Mouse (Mus musculus) limb, embryonic 14.5 days (tissue): ENCODE measurements around the gene Gm44503. TPM values are rescaled to one million over a fixed set of nuclear protein-coding genes. Genes with fewer than 3 reads are reported as not detected.

Experiments used
- ATAC-seq: fragments of 200-750 bp; cut with Nextera tagmentation; 2 replicates; pipeline ENCODE4 v1.8.0; 2017; ENCODE audit warnings: low read depth, moderate number of reproducible peaks, moderate TSS enrichment; ENCODE audit not compliant: low FRiP score
- DNase-seq: peaks from one replicate; pipeline ENCODE4 v3.0.0-alpha.2; 2015; ENCODE audit warnings: low spot score
- H3K27ac ChIP-seq: fragments of 300-500 bp; sonication (generic); replicated peaks from 2 replicates; pipeline ENCODE4 v1.5.1; 2014; ENCODE audit warnings: low read depth, mild to moderate bottlenecking, low read length, moderate library complexity, mixed read lengths
- H3K27me3 ChIP-seq: fragments of 300-500 bp; sonication (generic); 2 replicates; pipeline ENCODE4 v1.6.1; 2014; ENCODE audit warnings: low read length, mixed read lengths; ENCODE audit not compliant: control insufficient read depth, insufficient read depth
- H3K36me3 ChIP-seq: fragments of 300-500 bp; sonication (generic); 2 replicates; pipeline ENCODE4 v1.6.1; 2014; ENCODE audit warnings: mild to moderate bottlenecking, low read length, moderate library complexity, mixed read lengths; ENCODE audit not compliant: control insufficient read depth, insufficient read depth
- H3K4me1 ChIP-seq: fragments of 300-500 bp; sonication (generic); 2 replicates; pipeline ENCODE4 v1.6.1; 2014; ENCODE audit warnings: antibody characterized with exemption, low read length, mixed read lengths; ENCODE audit not compliant: control insufficient read depth, insufficient read depth
- H3K4me2 ChIP-seq: fragments of 300-500 bp; sonication (generic); replicated peaks from 2 replicates; pipeline ENCODE4 v1.6.1; 2014; ENCODE audit warnings: low read depth, mild to moderate bottlenecking, low read length, moderate library complexity; ENCODE audit not compliant: severe bottlenecking
- H3K4me3 ChIP-seq: fragments of 300-500 bp; sonication (generic); replicated peaks from 2 replicates; pipeline ENCODE4 v1.5.1; 2014; ENCODE audit warnings: low read length
- H3K9ac ChIP-seq: fragments of 300-500 bp; sonication (generic); 2 replicates; pipeline ENCODE4 v1.6.1; 2014; ENCODE audit warnings: mild to moderate bottlenecking, low read depth, low read length, moderate library complexity; ENCODE audit not compliant: severe bottlenecking
- H3K9me3 ChIP-seq: fragments of 300-500 bp; sonication (generic); 2 replicates; pipeline ENCODE4 v1.6.1; 2016; ENCODE audit warnings: low read length; ENCODE audit not compliant: control insufficient read depth
- POLR2A ChIP-seq: fragments of 200-500 bp; IDR thresholded peaks from 2 replicates; pipeline ENCODE4 v1.8.0; 2012; ENCODE audit warnings: inconsistent platforms, mild to moderate bottlenecking, moderate library complexity, borderline replicate concordance; ENCODE audit not compliant: insufficient read depth, insufficient read length; ENCODE audit errors: extremely low read depth
- WGBS: fragments of 180-500 bp; shearing (Covaris S2); extraction: QIAGEN DNeasy Blood & Tissue Kit; methylation state at CpG from one replicate; pipeline ENCODE4 v1.1.7; 2014; 5-methylcytosine and 5-hydroxymethylcytosine counted together
- polyA plus RNA-seq, 2 experiments: library from polyadenylated mRNA; depleted of rRNA in 1 of 2; stranded (reverse) in 1 of 2; unstranded in 1 of 2; fragments of >200 nt; fragmentation: Nextera tagmentation in 1 of 2; extraction: Ambion mirVana in 1 of 2; gene quantifications; 2 replicates each; pipeline versions ENCODE4 v1.2.1 to v1.2.3; 2012 to 2014

Gene Gm44503
- polyA plus RNA-seq, 2 experiments = not detected

- no peak for ATAC-seq
- Histone ChIP-seq H3K9me3 (no peaks in the 10 kb centered on the region), H3K36me3 (peaks cover 48% of the 10 kb centered on the region), H3K4me2 (no peak overlapping the region), H3K27me3 (no peaks in the 10 kb centered on the region), H3K4me1 (no peaks in the 10 kb centered on the region), H3K9ac (no peak overlapping the region), H3K27ac (no peak overlapping the region), H3K4me3 (no peak overlapping the region)
- no peak for DNase-seq
- WGBS = 96% methylated on average over 1 of the region's 1 CpGs
- no peak for TF ChIP-seq POLR2A
Measured at GRCm38 (mm10) chr9:73030443-73030842, 71.8 kb downstream of the Gm44503 start.

- no peak for ATAC-seq
- Histone ChIP-seq H3K27me3 (no peaks in the 10 kb centered on the region), H3K4me3 (no peak overlapping the region), H3K4me1 (no peaks in the 10 kb centered on the region), H3K36me3 (peaks cover 55% of the 10 kb centered on the region), H3K4me2 (no peak overlapping the region), H3K9me3 (no peaks in the 10 kb centered on the region), H3K27ac (no peak overlapping the region), H3K9ac (no peak overlapping the region)
- no peak for DNase-seq
- WGBS = 82% methylated on average over 4 of the region's 4 CpGs
- TF ChIP-seq POLR2A = no peak
Measured at GRCm38 (mm10) chr9:73031421-73031820, 72.8 kb downstream of the Gm44503 start.

GRCm38 (mm10) chr9:73033406-73033805, 74.8 kb downstream of the Gm44503 start:
- H3K9ac ChIP-seq = no peak overlapping the region
- H3K27ac ChIP-seq = no peak overlapping the region
- DNase-seq (no peak), ATAC-seq (no peak)
- H3K4me2 ChIP-seq = no peak overlapping the region
- H3K4me3 ChIP-seq = no peak overlapping the region
- WGBS = 100% methylated on average over 1 of the region's 1 CpGs
- no peak for TF ChIP-seq POLR2A
- H3K36me3 ChIP-seq = peaks cover 55% of the 10 kb centered on the region
- no peaks in the 10 kb centered on the region for H3K27me3 ChIP-seq
- H3K9me3 ChIP-seq = no peaks in the 10 kb centered on the region
- H3K4me1 ChIP-seq = peaks cover 1% of the 10 kb centered on the region; the same call in 1 of the 2 replicates

- peaks cover 15% of the 10 kb centered on the region for H3K4me1 ChIP-seq
- H3K36me3 ChIP-seq = peaks cover 10% of the 10 kb centered on the region
- WGBS = under 1% methylated on average over 49 of the region's 49 CpGs
Measured at GRCm38 (mm10) chr9:73039222-73039945, 80.7 kb downstream of the Gm44503 start.

GRCm38 (mm10) chr9:73040080-73040479, 81.4 kb downstream of the Gm44503 start, which contains the start of gene Pigb:
Pigb (minus strand) TSS chr9:73040378.
- 29% methylated on average over 6 of the region's 6 CpGs for WGBS
- peak within 1 kb of the TSS; percentile 72 for H3K27ac ChIP-seq
- peak within 1 kb of the TSS; percentile 78 for H3K4me3 ChIP-seq
- no peaks in the 10 kb centered on the region for H3K27me3 ChIP-seq
- H3K9me3 ChIP-seq = no peaks in the 10 kb centered on the region
- no peak for ATAC-seq
- peaks cover 10% of the 10 kb centered on the region for H3K36me3 ChIP-seq
- H3K4me2 ChIP-seq = peak within 1 kb of the TSS; percentile 90
- DNase-seq = no peak
- no peak for TF ChIP-seq POLR2A
- peaks cover 15% of the 10 kb centered on the region for H3K4me1 ChIP-seq
- peak within 1 kb of the TSS; percentile 83 for H3K9ac ChIP-seq

More at GRCm38 (mm10) chr9:73039222-73039945, 80.7 kb downstream of the Gm44503 start:
- peak; percentile 93 for DNase-seq
- Histone ChIP-seq H3K9me3 (no peaks in the 10 kb centered on the region), H3K27ac (peak overlapping the region; percentile 72), H3K27me3 (no peaks in the 10 kb centered on the region), H3K9ac (peak overlapping the region; percentile 83), H3K4me3 (peak overlapping the region; percentile 78), H3K4me2 (peak overlapping the region; percentile 90)
- peak; percentile 78; the same call in 1 of the 2 replicates for TF ChIP-seq POLR2A
- peak; percentile 86 for ATAC-seq
